Mouse (Mus musculus) lung, embryonic 16.5 days (tissue): ENCODE measurements around the gene Ano1. TPM values are rescaled to one million over a fixed set of nuclear protein-coding genes. Genes with fewer than 3 reads are reported as not detected.

Source experiments
- ATAC-seq: fragments of 200-750 bp; cut with Nextera tagmentation; 2 replicates; pipeline ENCODE4 v1.8.0; 2017; ENCODE audit warnings: low read depth, mild to moderate bottlenecking, moderate library complexity
- H3K27ac ChIP-seq: fragments of 300-500 bp; sonication (generic); 2 replicates; pipeline ENCODE4 v1.5.1; 2014; ENCODE audit warnings: mild to moderate bottlenecking, control low read depth, low read length
- H3K27me3 ChIP-seq: fragments of 300-500 bp; sonication (generic); 2 replicates; pipeline ENCODE4 v1.6.1; 2014; ENCODE audit warnings: low read depth, low read length, mixed read lengths; ENCODE audit not compliant: control insufficient read depth, insufficient read depth
- H3K36me3 ChIP-seq: fragments of 300-500 bp; sonication (generic); 2 replicates; pipeline ENCODE4 v1.6.1; 2014; ENCODE audit warnings: low read length; ENCODE audit not compliant: control insufficient read depth, insufficient read depth
- H3K4me1 ChIP-seq: fragments of 300-500 bp; sonication (generic); replicated peaks from 2 replicates; pipeline ENCODE4 v1.6.1; 2014; ENCODE audit warnings: low read length, mixed read lengths; ENCODE audit not compliant: control insufficient read depth, insufficient read depth
- H3K4me2 ChIP-seq: fragments of 300-500 bp; sonication (generic); 2 replicates; pipeline ENCODE4 v1.6.1; 2014; ENCODE audit warnings: low read depth, low read length, control low read depth
- H3K4me3 ChIP-seq: fragments of 300-500 bp; sonication (generic); 2 replicates; pipeline ENCODE4 v1.5.1; 2014; ENCODE audit warnings: mild to moderate bottlenecking, low read length, control low read depth
- H3K9ac ChIP-seq: fragments of 300-500 bp; sonication (generic); 2 replicates; pipeline ENCODE4 v1.6.1; 2014; ENCODE audit warnings: low read length, control low read depth
- H3K9me3 ChIP-seq: fragments of 300-500 bp; sonication (generic); 2 replicates; pipeline ENCODE4 v1.6.1; 2016; ENCODE audit warnings: low read length; ENCODE audit not compliant: control insufficient read depth
- WGBS: fragments of 180-500 bp; shearing (Covaris S2); extraction: QIAGEN DNeasy Blood & Tissue Kit; methylation state at CpG from one replicate; pipeline ENCODE4 v1.1.7; 2014; 5-methylcytosine and 5-hydroxymethylcytosine counted together
- polyA plus RNA-seq: library from polyadenylated mRNA; unstranded; fragments of >200 nt; fragmentation: Nextera tagmentation; extraction: Ambion mirVana; gene quantifications from 2 replicates; pipeline ENCODE4 v1.2.1, GENCODE M21; 2015

The Ano1 gene
- polyA plus RNA-seq, 1 experiment from 2014 or later = 111 TPM

DNA sequence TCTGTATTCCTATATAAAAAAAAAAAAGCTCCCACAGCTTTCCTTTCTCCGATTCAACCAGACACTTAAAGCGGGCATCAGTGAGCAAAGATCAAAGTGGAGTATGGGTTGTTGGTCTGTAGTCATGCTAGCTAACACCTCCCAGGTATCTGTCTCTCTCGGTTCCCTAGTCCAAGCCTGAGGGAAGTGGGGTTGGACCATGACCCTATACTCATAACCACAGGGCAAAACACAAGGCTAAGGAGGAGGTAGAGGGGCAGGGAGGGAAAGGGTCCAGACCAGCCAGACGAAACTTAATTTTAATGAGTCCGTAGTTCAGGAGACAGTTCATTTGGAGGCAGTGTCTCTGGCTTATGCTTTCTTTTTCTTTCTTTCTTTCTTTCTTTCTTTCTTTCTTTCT is 179.5 kb downstream of the Ano1 start:
- 82% methylated on average over 5 of the region's 5 CpGs for WGBS
- Histone ChIP-seq H3K9me3 (no peaks in the 10 kb centered on the region), H3K4me2 (no peak overlapping the region), H3K4me1 (peaks cover 5% of the 10 kb centered on the region; the same call in 1 of the 2 replicates), H3K27ac (no peak overlapping the region), H3K4me3 (no peak overlapping the region), H3K27me3 (no peaks in the 10 kb centered on the region), H3K9ac (no peak overlapping the region), H3K36me3 (no peaks in the 10 kb centered on the region)
- ATAC-seq = no peak

GRCm38 (mm10) chr7:144571598-144571997 is 180.2 kb downstream of the Ano1 start:
- Histone ChIP-seq H3K36me3 (no peaks in the 10 kb centered on the region), H3K4me3 (no peak overlapping the region), H3K9me3 (no peaks in the 10 kb centered on the region), H3K27me3 (no peaks in the 10 kb centered on the region), H3K4me1 (peaks cover 5% of the 10 kb centered on the region; the same call in 1 of the 2 replicates), H3K4me2 (no peak overlapping the region), H3K27ac (no peak overlapping the region), H3K9ac (no peak overlapping the region)
- ATAC-seq = no peak

DNA sequence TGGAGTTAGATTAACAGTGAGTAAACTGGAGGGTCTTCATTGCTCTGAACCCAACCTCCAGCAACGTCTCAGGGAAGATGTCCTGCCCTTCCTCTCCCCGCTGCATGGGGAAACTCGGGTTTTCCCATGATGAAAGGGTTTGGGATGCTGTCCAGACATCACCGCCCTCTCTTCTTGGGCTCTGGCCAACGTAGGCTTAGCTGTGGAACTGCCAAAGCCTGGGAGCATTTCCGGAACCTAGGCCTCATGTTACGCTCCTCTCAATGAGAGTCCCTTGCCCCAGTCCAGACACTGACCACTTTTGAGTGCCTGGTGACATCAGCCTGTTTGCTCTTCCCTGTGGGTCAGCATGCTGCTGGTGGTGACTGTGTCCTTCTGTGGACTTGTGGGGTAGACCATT is 182.3 kb downstream of the Ano1 start:
- 38% methylated on average over 7 of the region's 7 CpGs for WGBS
- H3K4me2 ChIP-seq = no peak overlapping the region
- H3K27me3 ChIP-seq = no peaks in the 10 kb centered on the region
- peaks cover 6% of the 10 kb centered on the region; the same call in 1 of the 2 replicates for H3K4me1 ChIP-seq
- no peaks in the 10 kb centered on the region for H3K36me3 ChIP-seq
- no peak overlapping the region for H3K9ac ChIP-seq
- no peaks in the 10 kb centered on the region for H3K9me3 ChIP-seq
- no peak overlapping the region for H3K4me3 ChIP-seq
- peak overlapping the region; percentile 41; the same call in 1 of the 2 replicates for H3K27ac ChIP-seq
- peak; percentile 80 for ATAC-seq

DNA sequence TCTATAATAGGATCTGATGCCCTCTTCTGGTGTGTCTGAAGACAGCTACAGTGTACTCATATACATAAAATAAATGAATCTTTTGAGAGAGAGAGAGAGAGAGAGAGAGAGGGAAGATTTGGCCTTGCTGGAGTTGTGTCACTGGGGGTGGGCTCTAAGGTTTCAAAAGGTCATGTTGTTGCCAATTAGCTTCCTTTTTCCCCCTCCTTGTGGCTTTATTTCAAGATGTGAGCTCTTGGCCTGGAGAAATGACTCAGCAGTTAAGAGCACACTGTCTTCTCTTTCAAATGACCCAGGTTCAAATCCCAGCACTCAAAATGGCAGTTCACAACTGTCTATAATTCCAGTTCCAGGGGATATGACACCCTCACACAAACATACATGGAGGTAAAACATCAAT is 183.7 kb downstream of the Ano1 start:
- no peaks in the 10 kb centered on the region for H3K27me3 ChIP-seq
- no peaks in the 10 kb centered on the region for H3K36me3 ChIP-seq
- H3K4me2 ChIP-seq = no peak overlapping the region
- H3K27ac ChIP-seq = no peak overlapping the region
- no peaks in the 10 kb centered on the region for H3K9me3 ChIP-seq
- ATAC-seq = no peak
- no peak overlapping the region for H3K9ac ChIP-seq
- H3K4me1 ChIP-seq = peaks cover 12% of the 10 kb centered on the region
- H3K4me3 ChIP-seq = no peak overlapping the region

- H3K36me3 ChIP-seq = no peaks in the 10 kb centered on the region
- no peak overlapping the region for H3K9ac ChIP-seq
- H3K4me3 ChIP-seq = no peak overlapping the region
- WGBS = 62% methylated on average over 3 of the region's 3 CpGs
- H3K4me2 ChIP-seq = no peak overlapping the region
- H3K27me3 ChIP-seq = no peaks in the 10 kb centered on the region
- peaks cover 12% of the 10 kb centered on the region for H3K4me1 ChIP-seq
- H3K27ac ChIP-seq = no peak overlapping the region
- no peaks in the 10 kb centered on the region for H3K9me3 ChIP-seq
- ATAC-seq = no peak
Observed at GRCm38 (mm10) chr7:144566921-144567682, 184.7 kb downstream of the Ano1 start.

DNA sequence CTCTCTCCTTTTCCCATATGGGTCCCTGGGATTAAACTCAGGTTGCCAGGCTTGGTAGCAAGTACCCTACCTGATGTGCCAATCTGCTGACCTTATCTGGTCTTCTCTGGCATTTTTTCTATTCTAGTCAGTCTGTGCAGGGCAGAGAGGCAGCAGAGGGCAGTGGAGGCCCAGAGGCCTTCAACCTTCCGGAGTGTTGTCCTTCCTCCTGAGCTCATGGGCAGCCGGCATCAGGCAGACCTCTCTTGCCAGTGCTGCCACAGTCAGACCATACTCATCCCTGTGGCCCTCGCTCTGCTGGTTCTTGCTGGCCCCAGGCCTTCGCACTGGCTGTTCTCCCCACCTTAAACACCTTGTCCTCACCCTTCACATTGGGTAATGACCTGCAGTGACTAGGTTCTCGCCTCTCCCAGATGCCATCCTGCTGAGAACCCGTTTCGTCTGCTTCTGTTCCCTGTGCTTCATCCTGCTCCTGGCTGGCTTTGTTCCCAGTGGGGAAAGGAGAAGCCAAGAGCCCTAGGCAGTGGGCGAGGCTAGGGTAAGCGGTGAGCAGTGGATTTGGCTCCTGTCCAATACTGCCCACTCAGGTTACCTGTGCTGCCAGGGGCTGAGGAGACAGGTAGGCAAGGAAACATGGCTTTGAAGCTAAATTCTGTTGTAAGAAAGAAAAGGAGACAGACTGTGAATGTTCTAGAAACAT is 188.2 kb downstream of the Ano1 start:
- Histone ChIP-seq H3K9me3 (no peaks in the 10 kb centered on the region), H3K4me1 (peaks cover 7% of the 10 kb centered on the region), H3K27me3 (no peaks in the 10 kb centered on the region), H3K9ac (no peak overlapping the region), H3K27ac (peak overlapping the region; percentile 35), H3K36me3 (no peaks in the 10 kb centered on the region), H3K4me3 (no peak overlapping the region), H3K4me2 (no peak overlapping the region)
- WGBS = 46% methylated on average over 9 of the region's 9 CpGs
- ATAC-seq = peak; percentile 90

DNA sequence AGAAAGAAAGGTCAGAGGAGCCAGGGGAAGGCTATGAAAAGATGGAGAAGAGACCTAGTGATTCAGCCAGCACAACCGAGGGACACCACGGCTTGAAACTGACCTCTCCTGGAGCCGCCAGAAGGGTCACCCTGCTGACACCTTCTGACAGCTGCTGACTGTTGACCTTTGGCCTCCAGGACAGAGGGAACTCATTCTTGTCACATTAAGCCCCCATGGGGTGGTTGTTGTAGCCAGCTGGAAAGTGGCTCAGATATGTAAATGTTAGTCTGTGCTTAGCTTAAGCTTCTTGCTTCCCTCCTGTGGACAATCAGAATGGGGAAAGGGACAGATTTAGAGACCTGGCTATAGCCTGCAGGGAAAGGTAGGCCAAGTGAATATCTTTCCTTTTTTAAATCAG is 189.8 kb downstream of the Ano1 start:
- H3K4me2 ChIP-seq = no peak overlapping the region
- H3K4me3 ChIP-seq = no peak overlapping the region
- H3K9ac ChIP-seq = no peak overlapping the region
- H3K36me3 ChIP-seq = no peaks in the 10 kb centered on the region
- H3K9me3 ChIP-seq = no peaks in the 10 kb centered on the region
- H3K27me3 ChIP-seq = no peaks in the 10 kb centered on the region
- ATAC-seq = no peak
- WGBS = 16% methylated on average over 3 of the region's 3 CpGs
- no peak overlapping the region for H3K27ac ChIP-seq
- H3K4me1 ChIP-seq = peaks cover 7% of the 10 kb centered on the region

GRCm38 (mm10) chr7:144560594-144560993 is 191.2 kb downstream of the Ano1 start:
- 84% methylated on average over 4 of the region's 4 CpGs for WGBS
- H3K27ac ChIP-seq = no peak overlapping the region
- ATAC-seq = no peak
- H3K27me3 ChIP-seq = no peaks in the 10 kb centered on the region
- peaks cover 7% of the 10 kb centered on the region for H3K4me1 ChIP-seq
- H3K36me3 ChIP-seq = no peaks in the 10 kb centered on the region
- no peak overlapping the region for H3K4me2 ChIP-seq
- H3K9ac ChIP-seq = no peak overlapping the region
- H3K9me3 ChIP-seq = no peaks in the 10 kb centered on the region
- H3K4me3 ChIP-seq = no peak overlapping the region

DNA sequence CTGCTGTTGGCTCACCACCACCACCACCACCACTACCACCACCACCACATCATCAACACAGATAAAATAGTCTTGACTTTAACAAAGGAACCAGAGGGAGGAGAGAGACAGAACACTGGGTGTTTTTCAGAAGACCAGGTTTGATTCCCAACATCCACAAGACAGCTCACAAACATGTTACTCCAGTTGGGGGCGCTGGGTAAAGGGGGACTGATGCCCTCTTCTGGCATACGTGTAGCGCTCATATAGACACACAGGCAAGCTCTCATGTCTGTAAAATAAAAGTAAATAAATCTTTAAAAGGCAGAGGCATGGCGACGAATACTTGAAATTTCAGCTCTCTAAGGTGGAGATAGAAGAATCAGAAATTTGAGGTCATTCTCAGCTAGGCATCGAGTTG is 193.2 kb downstream of the Ano1 start:
- Histone ChIP-seq H3K27ac (no peak overlapping the region), H3K27me3 (no peaks in the 10 kb centered on the region), H3K9ac (no peak overlapping the region), H3K36me3 (no peaks in the 10 kb centered on the region), H3K4me1 (peaks cover 3% of the 10 kb centered on the region), H3K4me3 (no peak overlapping the region), H3K4me2 (no peak overlapping the region), H3K9me3 (no peaks in the 10 kb centered on the region)
- no peak for ATAC-seq
- WGBS = 43% methylated on average over 6 of the region's 6 CpGs
